Mouse (Mus musculus): ENCODE measurements at regions not wholly inside any gene's neighbourhood (a gene's known extent, or its start where the extent isn't known, plus 50 kb on each side); places are given as distances from the start of the nearest gene placed in this dataset.

DNA sequence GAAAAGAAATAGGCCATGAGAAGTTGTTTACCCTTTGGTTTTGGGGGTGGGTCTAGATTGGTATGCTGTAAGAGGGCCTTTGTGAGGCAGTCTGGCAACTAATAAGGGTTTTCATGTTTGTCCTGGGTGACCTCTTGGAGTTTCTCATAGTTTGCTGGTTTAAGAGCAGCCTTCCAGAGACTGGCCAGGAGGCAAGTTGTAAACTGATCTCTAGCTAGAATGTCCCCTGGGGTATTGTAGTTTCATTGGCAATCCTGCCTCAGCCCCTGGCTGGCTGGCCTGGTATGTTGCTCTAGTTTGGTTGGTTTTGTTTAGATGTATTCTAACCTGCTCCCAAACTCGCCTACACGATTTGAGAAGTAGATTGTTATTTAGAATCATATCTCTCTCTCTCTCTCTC is 187.1 kb downstream of the Ankrd50 start:
- Histone ChIP-seq H3K4me1 (ENCODE audit: control insufficient read depth, insufficient read depth, insufficient read length, low read length) (peaks cover 3% of the 10 kb centered on the region; the same call in 1 of the 2 replicates), H3K27me3 (ENCODE audit: control insufficient read depth, insufficient read depth, low read length) (no peaks in the 10 kb centered on the region), H3K27ac (ENCODE audit: insufficient read depth, low read depth, low read length) (no peak overlapping the region), H3K36me3 (ENCODE audit: control insufficient read depth, insufficient read depth, low read length) (no peaks in the 10 kb centered on the region), H3K4me3 (ENCODE audit: low read depth, low read length) (no peak overlapping the region)
- TF ChIP-seq POLR2A (IDR thresholded peaks at IDR 0.05; ENCODE audit: low read depth, low read length) (no peak), CTCF (IDR thresholded peaks at IDR 0.05; ENCODE audit: extremely low read depth, insufficient read length, insufficient replicate concordance, low read depth, low read length) (no peak)
- WGBS, result 74% methylated on average over 2 of the region's 2 CpGs

DNA sequence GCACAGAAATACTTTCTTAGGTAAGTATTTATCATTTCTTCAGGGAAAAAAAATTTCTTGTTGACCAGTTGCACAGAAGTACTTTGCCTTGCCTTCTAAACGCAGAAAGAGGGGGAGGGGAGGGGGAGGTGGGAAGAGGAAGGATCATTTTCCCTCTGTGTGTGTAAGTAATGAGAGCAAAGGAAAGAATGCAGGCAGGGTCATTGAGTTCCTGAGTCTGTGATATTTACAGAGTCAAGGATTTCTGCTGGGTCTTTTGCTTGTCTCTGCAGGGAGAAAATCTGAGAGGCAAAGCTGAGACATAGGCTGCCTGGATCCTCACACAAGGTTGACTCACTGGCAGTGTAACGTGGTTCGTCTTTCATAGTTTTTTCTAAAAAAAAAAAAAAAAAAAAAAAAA is 195.6 kb downstream of the Ankrd50 start:
- no peak for TF ChIP-seq POLR2A (IDR thresholded peaks at IDR 0.05; ENCODE audit: low read depth, low read length)
- no peak for TF ChIP-seq CTCF (IDR thresholded peaks at IDR 0.05; ENCODE audit: extremely low read depth, insufficient read length, insufficient replicate concordance, low read depth, low read length)
- WGBS, result 51% methylated on average over 3 of the region's 3 CpGs
- Histone ChIP-seq H3K36me3 (ENCODE audit: control insufficient read depth, insufficient read depth, low read length) (no peaks in the 10 kb centered on the region), H3K4me1 (ENCODE audit: control insufficient read depth, insufficient read depth, insufficient read length, low read length) (no peaks in the 10 kb centered on the region), H3K27ac (ENCODE audit: insufficient read depth, low read depth, low read length) (no peak overlapping the region), H3K4me3 (ENCODE audit: low read depth, low read length) (no peak overlapping the region), H3K27me3 (ENCODE audit: control insufficient read depth, insufficient read depth, low read length) (no peaks in the 10 kb centered on the region)

DNA sequence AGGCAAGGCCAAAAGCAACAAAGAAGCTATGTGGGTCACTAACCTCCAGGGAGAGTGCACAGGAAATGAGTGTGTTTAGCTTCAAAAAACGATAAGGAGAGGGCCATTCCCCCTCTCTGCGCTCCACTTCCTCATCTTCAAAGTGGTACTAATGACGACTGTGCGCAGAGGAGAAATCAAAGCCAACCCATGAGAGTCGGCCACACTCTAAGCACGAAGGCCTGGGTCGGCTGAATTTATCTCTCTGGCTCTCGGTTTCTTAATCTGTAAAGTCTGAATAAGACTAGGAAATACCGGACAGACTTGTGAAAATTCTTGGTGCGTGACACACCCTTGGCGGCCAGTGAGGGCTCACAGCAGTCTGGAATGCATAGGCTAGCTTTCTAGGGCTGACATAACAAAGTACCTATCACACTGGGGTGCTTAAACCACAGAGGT is 200.9 kb downstream of the Ankrd50 start:
- Histone ChIP-seq H3K4me1 (ENCODE audit: control insufficient read depth, insufficient read depth, insufficient read length, low read length) (no peaks in the 10 kb centered on the region), H3K4me3 (ENCODE audit: low read depth, low read length) (no peak overlapping the region), H3K36me3 (ENCODE audit: control insufficient read depth, insufficient read depth, low read length) (no peaks in the 10 kb centered on the region), H3K27ac (ENCODE audit: insufficient read depth, low read depth, low read length) (no peak overlapping the region), H3K27me3 (ENCODE audit: control insufficient read depth, insufficient read depth, low read length) (no peaks in the 10 kb centered on the region)
- TF ChIP-seq POLR2A (IDR thresholded peaks at IDR 0.05; ENCODE audit: low read depth, low read length) (no peak), CTCF (IDR thresholded peaks at IDR 0.05; ENCODE audit: extremely low read depth, insufficient read length, insufficient replicate concordance, low read depth, low read length) (no peak)
- WGBS, result 25% methylated on average over 11 of the region's 11 CpGs

DNA sequence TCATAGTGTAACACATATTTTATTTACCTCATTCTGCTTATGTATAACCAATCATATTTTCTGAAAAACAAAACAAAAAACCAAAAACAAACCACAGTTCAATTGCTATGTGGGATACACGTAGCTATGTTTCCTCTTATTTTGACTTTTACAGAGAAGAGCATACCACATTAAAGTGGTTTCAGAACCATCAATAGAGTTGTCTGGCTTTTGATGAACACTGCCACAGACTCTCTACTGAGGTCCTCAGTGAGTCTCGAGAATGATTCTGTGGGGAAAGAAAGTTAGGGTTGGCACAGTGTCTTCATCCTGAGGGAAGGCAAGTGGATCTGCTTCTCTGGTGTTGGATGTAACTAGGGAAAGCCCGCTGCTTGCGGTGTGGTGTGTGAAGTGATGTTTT is 201.8 kb downstream of the Ankrd50 start:
- WGBS, result 87% methylated on average over 4 of the region's 4 CpGs
- no peak for TF ChIP-seq POLR2A (IDR thresholded peaks at IDR 0.05; ENCODE audit: low read depth, low read length)
- TF ChIP-seq CTCF (IDR thresholded peaks at IDR 0.05; ENCODE audit: extremely low read depth, insufficient read length, insufficient replicate concordance, low read depth, low read length), result no peak
- no peaks in the 10 kb centered on the region for H3K4me1 ChIP-seq (ENCODE audit: control insufficient read depth, insufficient read depth, insufficient read length, low read length)
- no peak overlapping the region for H3K27ac ChIP-seq (ENCODE audit: insufficient read depth, low read depth, low read length)
- no peak overlapping the region for H3K4me3 ChIP-seq (ENCODE audit: low read depth, low read length)
- no peaks in the 10 kb centered on the region for H3K27me3 ChIP-seq (ENCODE audit: control insufficient read depth, insufficient read depth, low read length)
- no peaks in the 10 kb centered on the region for H3K36me3 ChIP-seq (ENCODE audit: control insufficient read depth, insufficient read depth, low read length)

DNA sequence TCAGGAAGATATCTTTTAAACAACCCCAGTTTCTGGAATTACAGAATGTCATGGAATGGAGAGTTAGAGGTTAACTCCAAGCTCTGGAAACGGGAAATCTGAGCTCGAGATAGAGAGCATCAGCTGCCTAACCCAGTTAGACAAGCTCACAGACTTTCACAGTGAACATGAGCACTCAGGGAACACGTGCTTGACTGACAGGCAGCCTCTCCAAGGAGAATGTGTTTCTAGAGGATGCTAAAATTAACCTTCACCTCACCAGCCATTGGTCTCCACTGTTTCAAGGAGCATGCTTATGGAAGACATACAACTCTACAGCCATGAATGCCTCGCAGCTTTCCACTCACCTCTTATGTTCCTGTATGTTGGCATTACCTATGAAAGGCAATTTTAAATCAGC is 203.0 kb downstream of the Ankrd50 start:
- no peaks in the 10 kb centered on the region for H3K27me3 ChIP-seq (ENCODE audit: control insufficient read depth, insufficient read depth, low read length)
- TF ChIP-seq POLR2A (IDR thresholded peaks at IDR 0.05; ENCODE audit: low read depth, low read length) (no peak), CTCF (IDR thresholded peaks at IDR 0.05; ENCODE audit: extremely low read depth, insufficient read length, insufficient replicate concordance, low read depth, low read length) (no peak)
- 64% methylated on average over 4 of the region's 4 CpGs for WGBS
- no peaks in the 10 kb centered on the region for H3K36me3 ChIP-seq (ENCODE audit: control insufficient read depth, insufficient read depth, low read length)
- no peak overlapping the region for H3K27ac ChIP-seq (ENCODE audit: insufficient read depth, low read depth, low read length)
- H3K4me1 ChIP-seq (ENCODE audit: control insufficient read depth, insufficient read depth, insufficient read length, low read length), result no peaks in the 10 kb centered on the region
- H3K4me3 ChIP-seq (ENCODE audit: low read depth, low read length), result no peak overlapping the region

DNA sequence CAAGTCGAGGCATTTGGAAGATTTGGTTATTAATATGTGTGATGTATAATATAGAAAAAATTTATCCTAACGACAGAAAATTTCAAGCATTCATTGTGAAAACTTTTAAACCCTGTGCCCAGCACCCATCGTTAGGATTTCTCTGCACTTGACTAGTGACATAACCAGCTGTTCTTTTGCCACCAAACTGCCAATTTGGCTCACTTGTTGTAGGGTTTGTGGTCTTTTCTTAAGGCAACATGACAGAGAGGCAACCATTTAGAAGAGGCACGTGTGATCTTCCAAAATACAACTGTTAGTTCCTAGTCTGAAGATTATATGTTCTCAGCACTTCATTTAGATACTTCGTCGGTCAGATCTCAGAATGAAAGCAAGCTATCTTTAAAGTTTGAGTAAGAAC is 203.8 kb downstream of the Ankrd50 start:
- H3K27ac ChIP-seq (ENCODE audit: insufficient read depth, low read depth, low read length), result no peak overlapping the region
- WGBS, result 74% methylated on average over 6 of the region's 6 CpGs
- H3K4me1 ChIP-seq (ENCODE audit: control insufficient read depth, insufficient read depth, insufficient read length, low read length), result no peaks in the 10 kb centered on the region
- H3K36me3 ChIP-seq (ENCODE audit: control insufficient read depth, insufficient read depth, low read length), result no peaks in the 10 kb centered on the region
- no peaks in the 10 kb centered on the region for H3K27me3 ChIP-seq (ENCODE audit: control insufficient read depth, insufficient read depth, low read length)
- no peak overlapping the region for H3K4me3 ChIP-seq (ENCODE audit: low read depth, low read length)
- no peak for TF ChIP-seq POLR2A (IDR thresholded peaks at IDR 0.05; ENCODE audit: low read depth, low read length)
- no peak for TF ChIP-seq CTCF (IDR thresholded peaks at IDR 0.05; ENCODE audit: extremely low read depth, insufficient read length, insufficient replicate concordance, low read depth, low read length)

DNA sequence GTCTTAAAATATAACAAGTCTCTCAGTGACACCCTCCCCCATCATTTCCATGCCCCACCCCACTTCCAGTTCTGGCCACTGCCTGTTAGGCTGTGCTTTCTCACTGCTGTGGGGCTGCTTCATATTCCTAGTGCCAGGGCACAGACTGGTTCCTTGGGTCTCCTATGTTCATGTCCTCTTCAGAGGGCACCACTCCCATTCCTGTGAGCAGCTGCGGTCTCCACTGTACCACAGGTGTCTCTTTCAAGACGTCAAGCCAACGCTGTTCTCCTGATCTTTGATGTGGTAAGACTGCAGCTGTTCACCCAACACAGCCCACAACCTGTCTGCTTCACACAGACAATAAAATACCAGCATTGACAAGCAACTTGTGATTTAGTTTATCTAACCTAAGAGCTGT is 204.5 kb downstream of the Ankrd50 start:
- H3K27ac ChIP-seq (ENCODE audit: insufficient read depth, low read depth, low read length), result no peak overlapping the region
- no peaks in the 10 kb centered on the region for H3K36me3 ChIP-seq (ENCODE audit: control insufficient read depth, insufficient read depth, low read length)
- H3K4me1 ChIP-seq (ENCODE audit: control insufficient read depth, insufficient read depth, insufficient read length, low read length), result no peaks in the 10 kb centered on the region
- TF ChIP-seq POLR2A (IDR thresholded peaks at IDR 0.05; ENCODE audit: low read depth, low read length) (no peak), CTCF (IDR thresholded peaks at IDR 0.05; ENCODE audit: extremely low read depth, insufficient read length, insufficient replicate concordance, low read depth, low read length) (no peak)
- 72% methylated on average over 3 of the region's 3 CpGs for WGBS
- no peak overlapping the region for H3K4me3 ChIP-seq (ENCODE audit: low read depth, low read length)
- H3K27me3 ChIP-seq (ENCODE audit: control insufficient read depth, insufficient read depth, low read length), result no peaks in the 10 kb centered on the region
